Mouse (Mus musculus): ENCODE data around the gene Lrba. TPM values are rescaled to one million over a fixed set of nuclear protein-coding genes. Genes with fewer than 3 reads are reported as not detected.
A peak's percentile ranks its signal among the peaks of the same experiment; 100 is the strongest.

Lrba gene
- polyA plus RNA-seq, 1 experiment from 2014 or later: 3.2 TPM

GRCm38 (mm10) chr3:86548091-86549015 lies 323.9 kb downstream of the Lrba start, which contains the start of gene Mab21l2:
TSS of gene Mab21l2 (minus strand) at chr3:86548629.
- Histone ChIP-seq H3K9ac (no peak within 1 kb of the TSS), H3K36me3 (no peaks in the 10 kb centered on the region), H3K9me3 (no peaks in the 10 kb centered on the region), H3K27ac (no peak within 1 kb of the TSS), H3K4me2 (peak within 1 kb of the TSS; percentile 77), H3K27me3 (peaks cover 60% of the 10 kb centered on the region), H3K4me1 (peaks cover 23% of the 10 kb centered on the region), H3K4me3 (peak within 1 kb of the TSS; percentile 34)
- 4% methylated on average over 24 of the region's 25 CpGs for WGBS
- ATAC-seq (ENCODE audit: borderline replicate concordance, extremely low read depth, low FRiP score, low TSS enrichment): peak; percentile 52; the same call in 1 of the 2 replicates

DNA sequence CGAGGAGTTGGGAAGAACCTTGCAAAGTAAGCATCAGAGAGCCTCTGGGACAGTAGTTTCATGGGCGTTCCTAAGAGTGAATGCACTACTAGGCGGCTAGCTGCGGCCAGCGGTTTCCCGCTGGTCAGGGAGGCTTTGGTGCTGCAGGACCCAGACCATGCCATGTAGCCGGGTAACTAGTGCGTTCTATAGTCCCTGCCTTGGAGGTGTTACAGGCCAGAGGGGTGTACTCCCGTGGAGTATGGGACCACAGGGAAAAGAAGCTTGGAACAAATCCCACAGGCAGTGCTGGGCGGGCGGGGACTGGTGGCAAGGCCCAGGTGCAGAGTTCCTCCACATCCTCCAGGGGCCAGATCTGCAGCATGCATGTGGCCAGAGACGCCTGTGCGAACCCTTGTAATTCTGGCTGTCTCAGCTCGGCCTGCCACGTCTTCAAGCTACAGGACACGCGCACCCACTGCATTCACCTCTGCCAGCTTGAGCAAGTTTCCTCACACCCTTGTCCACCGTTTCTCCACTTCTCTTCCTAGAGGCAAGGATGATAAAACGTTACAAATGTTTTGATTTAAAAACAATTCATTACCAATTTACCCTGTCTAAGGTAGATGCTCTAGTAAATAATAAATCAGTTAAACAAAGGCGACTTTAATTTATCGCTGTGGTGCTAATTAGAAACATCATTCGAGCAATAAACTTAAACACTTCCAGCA lies 326.0 kb downstream of the Lrba start:
- peaks cover 23% of the 10 kb centered on the region for H3K4me1 ChIP-seq
- no peak overlapping the region for H3K4me2 ChIP-seq
- H3K27me3 ChIP-seq: peaks cover 57% of the 10 kb centered on the region

DNA sequence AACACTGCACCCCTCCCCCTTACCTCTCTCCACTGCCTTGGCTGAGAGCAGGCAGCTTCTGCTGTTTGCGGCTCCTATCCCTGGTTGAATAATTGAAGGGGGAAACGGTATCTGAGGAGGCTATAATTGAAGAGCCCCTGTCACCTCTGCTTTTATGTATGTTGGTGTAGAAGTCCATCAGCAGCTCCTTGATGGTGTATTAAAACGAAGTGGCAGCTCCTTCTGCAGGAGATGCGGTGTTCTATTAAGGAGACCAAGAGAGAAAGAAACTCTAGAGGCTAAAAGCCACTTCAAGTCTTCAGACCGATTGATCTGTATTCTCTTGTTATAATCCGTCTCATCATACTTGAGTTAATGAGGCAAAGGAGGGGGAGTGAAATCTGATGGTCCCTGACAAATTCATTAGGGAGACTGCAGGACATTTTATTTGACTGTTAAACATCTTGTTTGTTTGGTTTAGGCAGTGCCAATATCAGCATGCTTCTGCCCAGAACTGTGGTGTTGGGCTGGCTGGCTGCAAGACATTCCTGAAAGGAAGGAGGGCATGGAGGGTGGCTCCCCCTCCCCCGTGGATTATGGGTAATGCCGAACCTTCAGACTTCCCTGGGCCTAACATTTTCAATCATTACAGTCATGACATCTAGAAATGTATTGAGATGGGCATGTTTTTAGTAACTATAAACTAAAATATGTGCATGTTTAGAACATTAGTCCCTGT lies 326.7 kb downstream of the Lrba start:
- Histone ChIP-seq H3K27ac (no peak overlapping the region), H3K9ac (no peak overlapping the region), H3K4me3 (no peak overlapping the region), H3K36me3 (no peaks in the 10 kb centered on the region), H3K4me2 (no peak overlapping the region), H3K4me1 (peaks cover 19% of the 10 kb centered on the region), H3K27me3 (peaks cover 53% of the 10 kb centered on the region), H3K9me3 (no peaks in the 10 kb centered on the region)
- no peak for ATAC-seq (ENCODE audit: borderline replicate concordance, extremely low read depth, low FRiP score, low TSS enrichment)
- WGBS: 32% methylated on average over 8 of the region's 8 CpGs

More for the DNA sequence above, 326.0 kb downstream of the Lrba start:
- Histone ChIP-seq H3K9ac (no peak overlapping the region), H3K36me3 (no peaks in the 10 kb centered on the region), H3K27ac (no peak overlapping the region), H3K9me3 (no peaks in the 10 kb centered on the region), H3K4me3 (no peak overlapping the region)
- WGBS: 13% methylated on average over 22 of the region's 22 CpGs
- ATAC-seq (ENCODE audit: borderline replicate concordance, extremely low read depth, low FRiP score, low TSS enrichment): peak; percentile 55; the same call in 1 of the 2 replicates

DNA sequence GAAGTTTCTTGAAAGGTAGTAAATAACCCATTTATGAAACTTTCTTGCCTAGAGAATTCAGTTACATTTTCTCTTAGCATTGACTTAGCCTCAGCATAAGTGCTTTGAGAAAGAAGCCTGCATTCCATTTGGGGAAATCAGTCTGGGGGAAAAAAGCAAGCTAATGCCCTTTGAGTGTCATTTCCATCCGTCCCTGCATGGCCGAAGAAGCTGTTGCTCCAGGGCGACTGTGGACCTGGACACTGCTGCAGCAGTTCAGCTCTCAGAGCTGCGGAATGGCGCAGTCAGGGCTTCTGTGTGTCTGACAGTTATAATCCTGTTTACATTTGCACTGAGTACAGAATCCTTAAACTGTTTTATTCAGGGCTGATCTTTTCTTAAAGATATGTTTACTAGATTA lies 327.7 kb downstream of the Lrba start:
- Histone ChIP-seq H3K27ac (no peak overlapping the region), H3K9me3 (no peaks in the 10 kb centered on the region), H3K4me3 (no peak overlapping the region), H3K9ac (no peak overlapping the region), H3K4me1 (peaks cover 9% of the 10 kb centered on the region), H3K27me3 (peaks cover 43% of the 10 kb centered on the region), H3K4me2 (no peak overlapping the region), H3K36me3 (no peaks in the 10 kb centered on the region)
- ATAC-seq (ENCODE audit: borderline replicate concordance, extremely low read depth, low FRiP score, low TSS enrichment): no peak
- 55% methylated on average over 5 of the region's 5 CpGs for WGBS

DNA sequence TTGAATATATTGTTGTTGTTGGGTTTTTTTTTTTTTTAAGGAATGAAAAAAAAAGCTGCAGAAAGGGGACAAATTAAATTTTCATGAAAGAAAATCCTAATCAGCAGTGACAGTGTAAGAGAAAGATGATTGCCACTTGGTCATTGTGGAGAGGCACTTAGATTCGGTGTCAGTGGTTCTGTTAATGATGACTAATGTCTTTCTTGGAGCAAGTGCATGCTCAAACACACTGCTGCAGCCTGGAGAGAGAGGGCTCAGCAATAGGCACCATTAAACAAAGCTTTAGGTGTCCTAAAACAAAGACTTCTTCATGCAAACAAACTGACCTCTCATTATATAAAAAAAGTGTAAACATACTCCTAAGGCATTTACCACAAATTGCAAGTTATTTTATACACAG lies 334.5 kb downstream of the Lrba start:
- Histone ChIP-seq H3K9me3 (no peaks in the 10 kb centered on the region), H3K36me3 (no peaks in the 10 kb centered on the region), H3K27ac (no peak overlapping the region), H3K4me3 (no peak overlapping the region), H3K27me3 (no peaks in the 10 kb centered on the region), H3K4me1 (no peaks in the 10 kb centered on the region), H3K4me2 (no peak overlapping the region), H3K9ac (no peak overlapping the region)
- ATAC-seq (ENCODE audit: borderline replicate concordance, extremely low read depth, low FRiP score, low TSS enrichment): no peak
- 19% methylated on average over 1 of the region's 1 CpGs for WGBS

GRCm38 (mm10) chr3:86559635-86560034 lies 335.2 kb downstream of the Lrba start:
- Histone ChIP-seq H3K9me3 (no peaks in the 10 kb centered on the region), H3K27me3 (no peaks in the 10 kb centered on the region), H3K9ac (no peak overlapping the region), H3K27ac (no peak overlapping the region), H3K4me2 (no peak overlapping the region), H3K4me3 (no peak overlapping the region), H3K4me1 (no peaks in the 10 kb centered on the region), H3K36me3 (no peaks in the 10 kb centered on the region)
- ATAC-seq (ENCODE audit: borderline replicate concordance, extremely low read depth, low FRiP score, low TSS enrichment): no peak
- 82% methylated on average over 4 of the region's 4 CpGs for WGBS

DNA sequence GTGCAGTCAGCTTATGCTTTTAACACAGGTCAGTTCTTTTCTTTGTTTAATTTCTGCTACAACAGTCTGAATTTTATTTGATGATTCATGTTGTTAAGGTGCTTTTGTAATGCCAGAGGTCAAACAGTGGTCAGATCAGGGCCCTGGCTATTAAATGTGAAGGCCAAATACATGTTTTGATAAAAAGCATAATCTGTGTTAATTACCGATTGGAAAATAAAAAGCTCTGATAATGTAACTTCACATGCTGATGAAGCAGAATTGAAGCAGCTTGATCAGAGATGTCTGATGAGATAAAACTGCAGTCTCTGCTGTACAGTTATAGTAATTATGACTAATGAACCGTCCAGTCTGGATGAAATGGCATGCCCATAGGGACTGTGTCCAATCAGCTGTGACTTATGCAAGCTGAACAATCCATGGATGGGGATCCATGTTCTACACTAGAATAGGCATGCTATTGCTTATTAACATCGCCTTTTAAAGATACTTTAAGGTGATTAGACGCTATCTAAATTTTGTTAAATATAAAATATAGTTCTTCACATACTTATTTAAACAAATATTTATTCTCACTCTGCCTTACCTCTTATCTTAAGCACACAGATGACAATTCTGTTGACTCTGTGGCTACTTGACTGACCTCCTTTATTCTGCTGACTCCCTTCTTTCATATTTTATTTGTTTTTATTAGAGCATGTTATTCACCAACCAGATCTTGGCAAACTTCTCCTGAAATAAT lies 336.0 kb downstream of the Lrba start:
- no peak for ATAC-seq (ENCODE audit: borderline replicate concordance, extremely low read depth, low FRiP score, low TSS enrichment)
- no peak overlapping the region for H3K4me2 ChIP-seq
- H3K9ac ChIP-seq: no peak overlapping the region
- H3K4me1 ChIP-seq: no peaks in the 10 kb centered on the region
- no peaks in the 10 kb centered on the region for H3K36me3 ChIP-seq
- no peaks in the 10 kb centered on the region for H3K9me3 ChIP-seq
- WGBS: 62% methylated on average over 4 of the region's 4 CpGs
- H3K27me3 ChIP-seq: no peaks in the 10 kb centered on the region
- no peak overlapping the region for H3K4me3 ChIP-seq
- H3K27ac ChIP-seq: no peak overlapping the region

DNA sequence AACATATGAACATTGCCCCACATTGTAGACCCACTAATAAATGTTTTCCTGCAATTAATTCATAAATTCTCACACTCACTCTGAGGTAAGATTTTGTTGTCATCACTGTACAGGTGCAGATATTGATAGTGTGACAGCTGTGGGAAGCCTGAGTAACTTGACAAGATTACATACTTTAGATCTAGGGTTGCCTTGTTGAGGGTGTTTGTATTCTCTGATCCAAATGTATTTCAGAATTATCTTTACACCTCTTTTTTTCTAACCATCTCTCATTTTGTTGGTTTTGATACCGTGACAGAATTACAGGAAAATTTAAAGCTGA lies 336.5 kb downstream of the Lrba start:
- no peaks in the 10 kb centered on the region for H3K9me3 ChIP-seq
- H3K36me3 ChIP-seq: no peaks in the 10 kb centered on the region
- no peak overlapping the region for H3K4me2 ChIP-seq
- WGBS: 58% methylated on average over 1 of the region's 1 CpGs
- ATAC-seq (ENCODE audit: borderline replicate concordance, extremely low read depth, low FRiP score, low TSS enrichment): no peak
- no peaks in the 10 kb centered on the region for H3K27me3 ChIP-seq
- H3K9ac ChIP-seq: no peak overlapping the region
- no peaks in the 10 kb centered on the region for H3K4me1 ChIP-seq
- H3K27ac ChIP-seq: no peak overlapping the region
- H3K4me3 ChIP-seq: no peak overlapping the region

DNA sequence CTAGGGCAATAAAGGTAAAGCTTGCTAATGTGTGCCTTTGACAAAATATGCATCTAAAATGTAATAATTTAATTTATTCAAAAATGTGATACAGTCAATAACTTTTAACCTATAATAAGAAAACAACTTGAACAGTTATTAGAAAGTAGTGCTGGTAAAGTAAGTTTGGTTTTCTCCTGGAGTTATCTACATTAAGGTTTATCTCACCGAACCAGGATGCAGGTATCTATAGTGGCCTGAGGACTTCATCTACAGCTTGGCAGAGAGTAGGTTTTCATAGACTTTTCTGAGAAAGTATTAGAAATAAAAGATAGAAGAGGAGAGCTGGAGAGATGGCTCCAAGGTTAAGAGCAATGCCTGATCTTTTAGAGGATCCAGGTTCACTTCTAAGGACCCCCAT lies 336.9 kb downstream of the Lrba start:
- Histone ChIP-seq H3K27me3 (no peaks in the 10 kb centered on the region), H3K4me2 (no peak overlapping the region), H3K9me3 (no peaks in the 10 kb centered on the region), H3K27ac (no peak overlapping the region), H3K4me3 (no peak overlapping the region), H3K36me3 (no peaks in the 10 kb centered on the region), H3K9ac (no peak overlapping the region), H3K4me1 (no peaks in the 10 kb centered on the region)
- WGBS: 98% methylated on average over 1 of the region's 1 CpGs
- ATAC-seq (ENCODE audit: borderline replicate concordance, extremely low read depth, low FRiP score, low TSS enrichment): no peak

- Histone ChIP-seq H3K4me3 (no peak overlapping the region), H3K4me1 (no peaks in the 10 kb centered on the region), H3K9me3 (no peaks in the 10 kb centered on the region), H3K27ac (no peak overlapping the region), H3K4me2 (no peak overlapping the region), H3K27me3 (no peaks in the 10 kb centered on the region), H3K36me3 (no peaks in the 10 kb centered on the region), H3K9ac (no peak overlapping the region)
- WGBS: 65% methylated on average over 4 of the region's 4 CpGs
- no peak for ATAC-seq (ENCODE audit: borderline replicate concordance, extremely low read depth, low FRiP score, low TSS enrichment)
Measured at GRCm38 (mm10) chr3:86567312-86567711, 342.8 kb downstream of the Lrba start.

GRCm38 (mm10) chr3:86571518-86571917 lies 347.0 kb downstream of the Lrba start:
- H3K4me2 ChIP-seq: no peak overlapping the region
- H3K9ac ChIP-seq: no peak overlapping the region
- no peak for ATAC-seq (ENCODE audit: borderline replicate concordance, extremely low read depth, low FRiP score, low TSS enrichment)
- H3K27ac ChIP-seq: no peak overlapping the region
- no peaks in the 10 kb centered on the region for H3K27me3 ChIP-seq
- WGBS: 43% methylated on average over 4 of the region's 4 CpGs
- no peaks in the 10 kb centered on the region for H3K36me3 ChIP-seq
- H3K4me3 ChIP-seq: no peak overlapping the region
- no peaks in the 10 kb centered on the region for H3K9me3 ChIP-seq
- no peaks in the 10 kb centered on the region for H3K4me1 ChIP-seq
